Mouse (Mus musculus) cerebellum, postnatal 25 days (tissue): ENCODE data around the gene Zscan4-ps1.
"Not testable (repeated sequence)": the region's sequence is repeated elsewhere in the genome, so short reads cannot be mapped to it uniquely, and the experiment has no call there.

Experiments used
- DNase-seq, 2 experiments: peaks; one replicate each; pipeline ENCODE4 v3.0.0; 2021; ENCODE audit warnings: mixed read lengths in 2 of 2

Gene Zscan4-ps1

GRCm38 (mm10) chr7:11069591-11069990 lies at the start of gene Zscan4-ps1:
TSS of gene Zscan4-ps1 (minus strand) at chr7:11069691.
- not testable (repeated sequence) for DNase-seq
